Mouse (Mus musculus) spleen, postnatal 14 days (tissue): ENCODE results near the gene Gtf2h1.
A peak's percentile ranks its signal among the peaks of the same experiment; 100 is the strongest.
"Not testable (repeated sequence)": the region's sequence is repeated elsewhere in the genome, so short reads cannot be mapped to it uniquely, and the experiment has no call there.

Experiments used
- DNase-seq, 2 experiments: peaks; one replicate each; pipeline ENCODE4 v3.0.0; 2021 to 2022; ENCODE audit warnings: low spot score in 2 of 2

Gene Gtf2h1

GRCm38 (mm10) chr7:46830799-46831590 is 35.1 kb downstream of the Gtf2h1 start:
- no peak for DNase-seq

- no peak for DNase-seq
These were observed 35.8 kb downstream of the Gtf2h1 start for GRCm38 (mm10) chr7:46831693-46832092.

- not testable (repeated sequence) for DNase-seq
These were observed 36.4 kb downstream of the Gtf2h1 start for GRCm38 (mm10) chr7:46832112-46832810.

- DNase-seq, result peak in 1 of 2 experiments; percentile 16
These were observed 37.4 kb downstream of the Gtf2h1 start for GRCm38 (mm10) chr7:46833266-46833665.

- no peak for DNase-seq
These were observed 37.9 kb downstream of the Gtf2h1 start for GRCm38 (mm10) chr7:46833670-46834255.

- no peak for DNase-seq
These were observed 39.2 kb downstream of the Gtf2h1 start for GRCm38 (mm10) chr7:46834994-46835610.

- no peak for DNase-seq
These were observed 40.5 kb downstream of the Gtf2h1 start for GRCm38 (mm10) chr7:46836357-46836756.

GRCm38 (mm10) chr7:46837073-46837472 is 41.2 kb downstream of the Gtf2h1 start:
- no peak for DNase-seq

GRCm38 (mm10) chr7:46838104-46838671 is 42.3 kb downstream of the Gtf2h1 start:
- no peak for DNase-seq

- DNase-seq, result no peak
These were observed 43.0 kb downstream of the Gtf2h1 start for GRCm38 (mm10) chr7:46838891-46839302.

GRCm38 (mm10) chr7:46839446-46839845 is 43.5 kb downstream of the Gtf2h1 start:
- DNase-seq, result no peak

GRCm38 (mm10) chr7:46839861-46840260 is 44.0 kb downstream of the Gtf2h1 start:
- no peak for DNase-seq

GRCm38 (mm10) chr7:46840326-46840725 is 44.4 kb downstream of the Gtf2h1 start:
- no peak for DNase-seq

GRCm38 (mm10) chr7:46840787-46841525 is 45.1 kb downstream of the Gtf2h1 start, which contains the start of gene Ldha:
Ldha (plus strand) TSS chr7:46841475.
- DNase-seq, result no peak

GRCm38 (mm10) chr7:46842278-46842677 is 46.4 kb downstream of the Gtf2h1 start:
- DNase-seq, result no peak

GRCm38 (mm10) chr7:46843576-46843975 is 47.7 kb downstream of the Gtf2h1 start:
- DNase-seq, result no peak

- peak; percentile 75 to 81 for DNase-seq
These were observed 49.5 kb downstream of the Gtf2h1 start for GRCm38 (mm10) chr7:46845211-46845977.

GRCm38 (mm10) chr7:46845978-46846485 is 50.1 kb downstream of the Gtf2h1 start:
- peak in 1 of 2 experiments; percentile 14 for DNase-seq

- peak; percentile 22 to 34 for DNase-seq
These were observed 50.8 kb downstream of the Gtf2h1 start for GRCm38 (mm10) chr7:46846486-46847244.
